Mouse (Mus musculus) right cerebral cortex, postnatal 36 days (tissue): ENCODE measurements at regions not wholly inside any gene's neighbourhood (a gene's known extent, or its start where the extent isn't known, plus 50 kb on each side); places are given as distances from the start of the nearest gene placed in this dataset.

Experiments used
- DNase-seq, 2 experiments: peaks; one replicate each; pipeline ENCODE4 v3.0.0; 2022; ENCODE audit warnings: low spot score in 2 of 2, mixed read lengths in 1 of 2

DNA sequence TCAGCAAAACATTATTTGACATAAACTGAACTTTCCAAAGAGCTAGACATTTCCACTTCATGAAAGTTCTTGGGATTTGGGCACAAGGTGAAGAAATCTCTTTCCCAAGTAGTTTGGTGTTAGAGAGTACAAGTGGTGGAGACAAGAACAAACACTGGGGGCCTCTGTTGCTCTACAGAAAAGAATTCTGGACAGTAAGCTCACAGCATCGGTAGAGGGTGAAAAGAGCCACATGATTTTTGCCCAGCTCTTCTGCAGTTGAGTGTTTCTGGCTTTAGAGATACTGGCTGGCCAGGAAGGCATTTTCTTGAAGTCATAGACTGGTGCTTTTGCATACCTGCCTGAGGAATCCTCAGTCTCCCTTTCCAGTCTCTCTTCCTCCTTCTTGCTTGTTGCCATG, 127.8 kb downstream of the Stk31 start:
- DNase-seq = no peak

DNA sequence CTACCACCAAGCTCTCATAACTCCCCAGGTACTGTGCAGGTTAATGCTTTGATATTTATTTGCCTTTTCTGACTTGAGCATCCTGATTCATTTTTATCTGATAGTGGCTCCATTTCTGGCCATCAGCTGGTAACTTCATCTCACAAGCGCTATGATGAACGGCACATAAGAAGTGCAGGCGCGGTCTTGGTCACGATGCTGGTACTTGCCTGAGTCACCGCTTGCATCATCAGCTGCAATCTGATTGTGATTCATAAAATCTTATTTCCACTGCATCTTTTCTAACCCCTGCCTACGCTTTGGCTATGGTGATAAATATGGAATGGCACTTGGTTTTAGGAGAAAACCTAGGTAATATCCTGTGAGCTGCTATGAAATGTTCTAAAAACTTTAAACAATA, 128.3 kb downstream of the Stk31 start:
- DNase-seq = peak in 1 of 2 experiments; percentile 4

DNA sequence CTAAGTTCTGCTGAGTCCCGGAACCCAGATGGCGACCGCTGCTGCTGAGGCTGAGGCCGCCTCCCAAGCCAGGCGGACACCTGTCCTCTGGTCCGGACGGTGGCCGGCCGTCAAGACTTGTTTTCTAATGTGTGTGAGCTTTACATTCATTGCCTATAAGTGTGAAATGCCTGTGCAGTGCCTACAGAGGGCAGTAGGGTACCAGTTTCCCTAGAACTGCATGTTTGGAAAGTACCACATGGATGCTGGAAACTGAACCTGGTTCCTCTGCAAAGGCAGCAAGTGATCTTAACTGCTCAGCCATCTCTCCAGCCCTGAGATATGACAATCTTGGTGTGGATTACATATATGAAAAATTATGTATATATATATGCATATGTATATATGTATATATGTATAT, 138.6 kb downstream of the Stk31 start:
- DNase-seq = no peak

GRCm38 (mm10) chr6:49534551-49534950, 139.1 kb downstream of the Stk31 start:
- no peak for DNase-seq

- DNase-seq = no peak
Measured at GRCm38 (mm10) chr6:49544946-49545345, 149.5 kb downstream of the Stk31 start.

GRCm38 (mm10) chr6:49555069-49555468, 159.7 kb downstream of the Stk31 start:
- DNase-seq = no peak

DNA sequence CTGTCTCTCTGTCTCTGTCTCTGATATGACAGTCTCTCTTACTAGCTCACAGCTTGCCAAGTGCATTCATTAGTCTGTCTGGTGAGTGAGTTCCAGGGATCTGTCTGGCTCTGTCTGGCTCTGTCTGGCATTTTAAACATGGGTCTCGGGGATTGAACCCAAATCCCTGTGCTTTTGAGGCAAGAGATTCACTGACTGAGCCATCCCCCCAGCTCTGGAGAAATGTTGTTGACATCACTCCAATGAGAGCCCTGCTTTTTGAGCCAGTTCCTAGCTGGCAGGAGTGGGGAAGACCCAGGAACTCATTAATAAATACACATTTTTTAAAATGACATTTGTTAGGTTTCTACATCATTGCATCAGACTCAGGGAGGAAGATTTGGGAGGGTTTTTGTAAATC, 163.1 kb downstream of the Stk31 start:
- DNase-seq = no peak

GRCm38 (mm10) chr6:49559112-49559511, 163.7 kb downstream of the Stk31 start:
- no peak for DNase-seq

DNA sequence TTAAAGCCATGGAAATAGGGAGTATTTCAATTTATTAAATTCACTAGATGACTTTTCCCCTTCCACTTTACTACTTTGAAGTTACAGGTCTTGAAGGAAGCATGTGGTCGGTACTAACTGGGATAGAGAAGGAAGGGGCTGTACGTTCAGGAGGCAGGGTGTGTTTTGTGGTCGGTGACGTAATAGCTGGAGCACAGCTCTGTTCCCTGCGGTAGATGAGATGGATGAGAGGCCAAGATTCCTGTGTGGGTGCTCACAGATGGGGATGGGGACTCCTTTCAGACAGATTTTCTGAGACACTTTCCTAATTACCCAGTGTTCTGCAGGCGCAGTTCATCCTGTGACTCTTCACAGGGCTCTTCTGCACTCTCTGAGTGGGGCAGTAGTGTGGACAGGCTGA, 182.9 kb downstream of the Stk31 start:
- DNase-seq = no peak

GRCm38 (mm10) chr6:49579691-49580090, 184.3 kb downstream of the Stk31 start:
- no peak for DNase-seq

DNA sequence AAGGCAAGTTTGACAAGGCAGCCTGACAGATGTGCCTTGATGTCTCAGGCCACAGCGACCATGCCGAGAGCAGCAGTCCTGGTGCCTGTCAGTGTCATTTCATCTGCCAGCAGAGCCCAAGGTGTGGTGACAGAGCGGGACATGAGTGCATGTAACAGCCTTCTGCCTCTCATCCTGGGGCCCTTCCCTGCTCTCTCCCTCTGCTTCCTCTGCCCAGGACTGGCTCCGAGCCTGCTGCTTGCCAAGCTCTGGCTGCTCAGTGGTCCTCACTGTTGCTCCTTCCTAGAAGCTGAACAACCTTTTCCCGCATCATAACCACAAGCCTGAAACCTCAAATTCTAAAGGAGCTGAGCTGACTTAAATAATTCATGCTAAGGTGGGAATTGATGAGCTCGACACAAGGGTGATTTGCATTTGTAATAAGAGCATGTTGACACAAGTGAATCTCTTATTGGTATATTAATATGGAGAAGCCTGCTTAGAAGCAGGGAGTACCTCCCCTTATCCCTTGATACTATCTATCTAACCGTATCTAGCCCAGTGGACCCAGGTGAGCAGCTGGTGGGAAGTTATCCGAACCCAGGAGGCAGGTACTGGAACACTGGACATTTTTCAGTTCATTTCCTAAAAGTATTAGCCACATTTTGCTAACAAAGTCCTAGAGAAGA, 186.8 kb downstream of the Stk31 start:
- no peak for DNase-seq

GRCm38 (mm10) chr6:49586553-49586952, 191.1 kb downstream of the Stk31 start:
- no peak for DNase-seq

GRCm38 (mm10) chr6:49588677-49589076, 193.3 kb downstream of the Stk31 start:
- no peak for DNase-seq

GRCm38 (mm10) chr6:49590927-49591631, 195.7 kb downstream of the Stk31 start:
- DNase-seq = peak; percentile 12 to 29

DNA sequence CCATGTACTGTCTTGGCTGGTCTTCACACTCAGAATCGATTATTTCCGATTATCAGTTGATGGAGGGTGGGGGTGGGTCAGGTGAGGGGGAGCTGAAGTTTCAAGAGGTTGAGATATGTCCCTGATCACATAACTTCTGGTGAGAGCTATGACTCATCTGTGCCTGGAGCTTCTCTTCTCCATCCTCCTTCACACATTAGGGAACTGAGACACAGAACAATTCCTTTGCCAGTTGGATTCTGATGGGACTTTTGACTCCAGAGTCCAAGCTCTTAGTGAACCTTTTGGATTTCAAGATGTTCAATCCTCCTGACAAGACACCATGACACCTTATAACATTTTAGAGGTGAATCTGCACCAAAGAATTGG, 196.2 kb downstream of the Stk31 start:
- no peak for DNase-seq

DNA sequence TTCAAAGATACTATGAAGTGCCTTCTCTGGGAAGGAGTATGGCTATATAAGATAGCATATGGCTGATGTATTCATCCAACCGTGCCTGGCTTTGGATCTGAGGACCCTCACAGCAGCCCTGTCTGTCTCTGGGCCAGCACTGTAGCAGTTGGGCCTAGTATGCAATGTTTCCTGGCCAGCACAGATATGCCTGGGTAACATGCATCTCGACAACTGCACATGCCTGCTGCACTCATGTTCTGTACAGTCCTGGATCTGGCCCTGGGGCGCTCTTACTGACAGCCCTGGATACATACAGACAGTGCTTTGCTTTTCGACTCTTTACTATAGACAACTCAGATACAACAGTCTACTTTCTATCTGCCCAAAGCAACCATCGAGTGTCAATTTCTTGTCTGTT, 197.3 kb downstream of the Stk31 start:
- no peak for DNase-seq

DNA sequence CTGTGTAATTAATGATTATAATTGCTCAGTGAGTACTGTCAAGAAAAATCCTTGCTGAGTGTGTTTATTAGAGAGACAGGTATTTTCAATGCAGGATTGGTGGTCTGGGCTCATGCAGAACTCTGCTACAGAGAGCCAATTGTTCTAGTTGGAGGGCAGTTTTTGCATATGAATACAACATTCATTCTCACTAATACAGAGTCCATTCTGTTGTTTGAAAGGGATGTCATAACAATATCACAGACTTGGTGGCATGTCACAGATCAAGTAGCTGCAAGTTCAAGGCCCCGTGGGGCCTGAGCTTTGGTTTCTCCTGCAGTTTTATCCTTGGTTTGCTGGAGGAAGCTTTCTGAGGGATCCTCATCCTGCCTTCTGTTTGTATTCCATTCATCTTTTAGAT, 207.8 kb downstream of the Stk31 start:
- DNase-seq = no peak

GRCm38 (mm10) chr6:49603844-49604243, 208.4 kb downstream of the Stk31 start:
- DNase-seq = no peak

DNA sequence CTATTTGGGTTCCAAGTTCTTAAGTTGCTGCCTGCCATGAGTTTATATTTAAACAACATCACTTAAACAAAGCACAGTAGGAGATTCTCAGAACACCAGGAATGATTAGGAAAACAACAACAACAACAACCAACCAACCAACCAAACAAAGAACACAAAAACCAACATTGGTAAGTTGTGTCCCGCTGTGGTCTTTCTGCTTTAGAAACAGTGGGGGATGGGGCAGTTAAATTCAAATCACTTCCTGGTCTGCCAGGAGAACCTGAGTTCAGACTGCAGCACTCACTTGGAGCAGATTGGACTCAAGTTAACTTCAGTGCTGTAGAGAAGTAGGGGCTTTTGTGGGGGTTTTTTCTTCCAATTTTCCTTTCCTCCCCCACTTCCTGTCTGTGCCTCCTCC, 210.6 kb downstream of the Stk31 start:
- DNase-seq = no peak

DNA sequence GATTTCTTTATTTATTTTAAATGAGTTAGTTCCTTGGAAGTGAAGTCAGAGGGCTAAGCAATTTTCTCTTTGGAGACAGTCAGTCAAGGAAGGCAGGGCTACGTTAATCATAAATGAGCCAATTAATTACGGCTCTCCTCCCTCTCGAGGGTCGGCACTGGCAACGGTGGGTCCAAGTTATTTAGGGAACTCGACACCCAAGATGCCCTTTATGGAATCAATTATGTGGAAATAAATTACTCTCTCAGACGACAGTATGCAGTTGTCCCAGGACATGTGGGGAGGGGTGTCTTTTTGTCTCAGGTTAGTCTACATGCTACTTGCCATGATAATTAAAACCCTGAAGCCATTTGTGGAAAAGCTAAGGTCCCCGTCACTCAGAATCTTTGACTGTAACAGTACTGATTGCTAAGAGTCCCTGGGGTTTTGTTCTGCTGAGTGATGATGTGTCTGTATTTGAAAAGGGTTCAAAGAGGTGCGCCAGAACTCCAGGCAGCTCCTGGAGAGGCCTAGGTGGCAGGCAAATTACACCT, 211.3 kb downstream of the Stk31 start:
- no peak for DNase-seq

DNA sequence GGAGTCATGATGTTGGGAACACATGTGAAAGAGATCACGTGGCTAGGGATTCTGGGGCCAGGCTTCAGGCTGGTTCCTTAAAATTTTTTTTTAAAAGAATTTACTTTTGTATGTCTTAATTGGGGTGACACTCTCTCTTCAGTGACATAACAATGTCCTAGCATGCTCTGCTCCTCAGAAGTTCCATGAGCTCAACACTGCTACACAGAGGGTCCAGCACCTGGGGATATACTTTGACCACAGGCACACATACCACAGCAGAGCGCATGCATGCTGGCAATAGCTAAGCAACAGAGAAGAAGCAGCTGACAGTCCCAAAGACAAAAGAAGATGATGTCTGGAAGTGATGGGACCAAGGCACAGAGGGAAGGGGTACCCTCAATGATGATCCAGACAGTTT, 198.4 kb upstream of the Npy start:
- DNase-seq = no peak

DNA sequence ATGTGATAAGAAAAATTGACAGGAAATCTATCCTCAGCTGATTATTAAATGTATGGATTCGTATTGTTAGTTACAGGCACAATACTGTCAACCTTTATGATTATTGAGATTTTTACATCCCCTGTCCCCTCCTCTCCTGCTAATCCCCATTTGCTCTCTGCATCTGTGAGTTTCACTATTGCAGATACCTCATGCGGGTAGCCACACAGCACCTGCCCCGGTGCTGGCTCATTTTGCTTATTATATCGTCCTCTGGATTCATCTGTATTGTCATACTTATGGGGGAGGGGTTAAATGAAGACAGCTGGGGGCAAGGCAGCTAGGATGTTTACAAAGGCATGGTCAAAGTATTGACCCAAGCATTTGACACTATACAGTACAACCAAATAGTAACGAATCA, 197.9 kb upstream of the Npy start:
- DNase-seq = no peak

DNA sequence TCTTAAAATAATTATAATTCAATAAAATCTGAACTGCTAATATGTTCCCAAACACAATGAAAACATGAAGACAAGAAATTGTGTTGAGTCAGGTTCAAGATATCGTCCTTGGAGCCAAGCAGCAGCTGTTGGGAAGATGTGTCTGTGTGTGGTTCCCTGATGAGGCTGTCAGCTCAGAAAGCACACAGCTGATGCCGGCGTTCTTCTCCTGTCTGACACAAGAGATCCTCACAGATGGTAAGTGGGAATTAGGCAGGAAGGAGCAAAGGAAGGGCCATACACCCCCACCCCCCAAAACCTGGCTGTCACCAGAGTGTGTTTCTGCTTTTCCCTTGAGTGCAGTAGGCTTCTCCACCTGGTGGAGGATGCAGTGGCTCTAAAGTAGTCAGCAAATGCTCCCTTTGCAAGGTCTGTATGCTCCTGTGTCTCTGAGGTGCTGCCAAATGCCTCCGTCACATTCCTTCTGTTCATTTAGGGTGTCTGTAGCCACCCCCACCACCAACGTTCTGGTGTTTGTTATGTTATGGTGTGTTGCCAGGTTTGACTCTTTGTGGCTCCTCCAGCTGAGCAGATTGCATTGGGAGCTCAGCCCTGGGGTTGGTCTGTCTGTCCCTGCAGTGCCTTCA, 188.9 kb upstream of the Npy start:
- DNase-seq = peak; percentile 22
